ENCODE assay signal across 14 mouse cellular contexts in the genomic region with DNA sequence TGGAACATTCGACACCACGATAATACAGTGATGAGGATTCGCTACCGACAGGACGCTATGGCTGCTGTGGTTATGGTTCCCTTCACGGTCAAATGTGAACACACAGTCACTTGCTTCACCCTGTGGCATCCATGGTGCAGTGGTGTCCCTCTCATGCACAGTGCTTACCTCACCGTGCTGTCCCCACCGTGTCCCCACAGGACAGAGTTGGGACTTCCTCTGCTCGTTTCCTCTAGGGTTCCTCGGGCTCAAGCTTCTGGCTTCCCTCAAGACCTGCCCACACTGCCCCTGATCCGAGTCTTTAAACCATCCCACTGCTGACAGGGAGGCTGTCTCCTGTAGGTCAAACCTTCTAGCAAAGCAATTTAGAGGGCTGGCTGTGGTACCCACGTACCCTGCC.
"Had no signal": no experiment of that assay in that cellular context is flagged by ENCODE, and none has a peak within 500 bp of the region (broad histone marks: within the 10 kb centered on the region; RNA-seq: fewer than 3 reads in every experiment).

No protein-coding gene starts in this region.

- H3K27me3 ChIP-seq: neural tube, embryonic 13.5 days; stomach, embryonic 15.5 days had no signal

- H3K36me3 ChIP-seq: kidney, embryonic 15.5 days; liver, embryonic 13.5 days; midbrain, embryonic 12.5 days; neural tube, embryonic 13.5 days; stomach, embryonic 15.5 days had no signal

- ATAC-seq: midbrain, embryonic 16.5 days had no signal

- DNase-seq: liver, embryonic 13.5 days; lung, adult 2 months; lung, postnatal 14 days; lung, postnatal 4 days; retina, postnatal 1 day; right cerebral cortex, postnatal 25 days; spleen, adult 18-20 months; thymus, postnatal 25 days had no signal

- H3K27ac ChIP-seq: kidney, embryonic 15.5 days; liver, embryonic 13.5 days; midbrain, embryonic 12.5 days; neural tube, embryonic 13.5 days; stomach, embryonic 15.5 days had no signal

- H3K9me3 ChIP-seq: kidney, embryonic 15.5 days; liver, embryonic 13.5 days; midbrain, embryonic 12.5 days; neural tube, embryonic 13.5 days; stomach, embryonic 15.5 days had no signal

- H3K4me3 ChIP-seq: kidney, embryonic 15.5 days; liver, embryonic 13.5 days; midbrain, embryonic 12.5 days; myocyte; neural tube, embryonic 13.5 days; stomach, embryonic 15.5 days had no signal

- H3K4me1 ChIP-seq: liver, embryonic 13.5 days; neural tube, embryonic 13.5 days had no signal
